Comparison of ENCODE assay signal across 15 mouse cellular contexts in the genomic region with DNA sequence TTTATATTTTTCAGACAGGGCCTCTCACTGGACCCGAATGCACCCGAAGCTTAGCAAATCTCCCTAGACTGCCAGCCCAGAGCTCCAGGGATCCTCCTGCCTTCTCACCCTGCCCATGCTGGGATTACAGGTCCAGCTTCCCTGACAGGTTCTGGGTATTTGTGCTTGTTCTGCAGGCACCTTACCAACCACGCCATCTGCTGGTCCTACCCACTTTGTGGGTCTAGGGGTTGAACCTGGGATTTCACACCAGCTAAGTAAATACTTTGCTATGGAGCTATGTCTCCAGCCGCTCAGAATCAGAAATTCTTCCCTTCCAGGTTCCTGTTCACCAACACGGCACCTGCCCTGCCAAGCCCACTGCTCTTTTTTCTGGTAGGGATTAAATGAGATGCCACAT. TPM values are rescaled to one million over a fixed set of nuclear protein-coding genes. Genes with fewer than 3 reads are reported as not detected.
DNase-seq lines count a peak whose midpoint lies in the region; ATAC-seq and TF ChIP-seq lines count a peak whose summit lies in the region.
"Had no signal": no experiment of that assay in that cellular context is flagged by ENCODE, and none has a peak within 500 bp of the region (broad histone marks: within the 10 kb centered on the region; RNA-seq: fewer than 3 reads in every experiment).

No protein-coding gene starts in this region.

- ATAC-seq in forebrain, postnatal 0 days: no peak
- ATAC-seq: activated CD4-positive, CD25-positive, alpha-beta regulatory T cell, adult 4 months had no signal

- no peaks in the 10 kb centered on the region for H3K27me3 ChIP-seq in kidney, adult 2 months (replicated peaks; ENCODE audit: control insufficient read depth, insufficient read depth, low read length)
- H3K27me3 ChIP-seq in MEL (ENCODE audit: control insufficient read depth in 1 of 2, insufficient read depth in 2 of 2, low read length in 2 of 2): peaks cover 0 to 2% of the 10 kb centered on the region in 2 experiments; a peak in 1 of 4 replicates
- no peaks in the 10 kb centered on the region for H3K27me3 ChIP-seq in forebrain, postnatal 0 days (ENCODE audit: insufficient read depth, low read length)
- H3K27me3 ChIP-seq: embryonic facial prominence, embryonic 15.5 days had no signal

- peak; percentile 22 for DNase-seq in kidney, adult 2 months
- DNase-seq in kidney, adult 8-10 months: no peak
- peak; percentile 20 for DNase-seq in lung, postnatal 36 days
- DNase-seq in lung, adult 18-20 months: no peak
- DNase-seq in MEL (ENCODE audit: low read depth, low spot score): peak; percentile 35
- peak; percentile 10 for DNase-seq in fibroblast of lung, adult 2 months (ENCODE audit: low read depth)
- no peak for DNase-seq in right cerebral cortex, postnatal 14 days
- no peak for DNase-seq in forebrain, postnatal 0 days
- DNase-seq: cerebellum, postnatal 14 days; heart, postnatal 36 days; kidney, adult 11 months had no signal

- H3K27ac ChIP-seq in kidney, adult 2 months (ENCODE audit: insufficient read depth, low read depth, low read length): no peak overlapping the region
- H3K27ac ChIP-seq in MEL (ENCODE audit: control insufficient read depth, low read depth, low read length): no peak overlapping the region
- H3K27ac ChIP-seq in forebrain, postnatal 0 days (ENCODE audit: low read depth, low read length): no peak overlapping the region
- H3K27ac ChIP-seq: embryonic facial prominence, embryonic 15.5 days; limb, embryonic 12.5 days had no signal

- no peak for TF ChIP-seq EP300 in MEL (IDR thresholded peaks at IDR 0.05; ENCODE audit: low read depth in 1 of 2, low read length in 2 of 2)

- no peaks in the 10 kb centered on the region for H3K79me2 ChIP-seq in MEL (ENCODE audit: control insufficient read depth, insufficient read depth, low read length, poor library complexity)

- WGBS in kidney, adult 2 months: 70% methylated on average over 5 of the region's 5 CpGs
- 68% methylated on average over 5 of the region's 5 CpGs for WGBS in forebrain, postnatal 0 days

- TF ChIP-seq CTCF in kidney, adult 2 months (conservative IDR thresholded peaks at IDR 0.05; ENCODE audit: insufficient read depth, insufficient read length, low read depth, low read length): peak; percentile 41
- peak in 2 of 3 experiments; percentile 53 to 54; a peak in 4 of 6 replicates for TF ChIP-seq CTCF in MEL (IDR thresholded peaks at IDR 0.05 in 2 of 3, conservative IDR thresholded peaks at IDR 0.05 in 1 of 3; ENCODE audit: control insufficient read depth in 1 of 3, insufficient read depth in 1 of 3, low read depth in 2 of 3, low read length in 3 of 3, poor library complexity in 1 of 3, severe bottlenecking in 1 of 3)
- no peak for TF ChIP-seq CTCF in forebrain, postnatal 0 days (IDR thresholded peaks at IDR 0.05; ENCODE audit: low read depth)

- H3K4me3 ChIP-seq in kidney, adult 2 months (ENCODE audit: insufficient read depth, low read depth, low read length): no peak overlapping the region
- H3K4me3 ChIP-seq in MEL (ENCODE audit: control insufficient read depth in 1 of 2, insufficient read depth in 1 of 2, low read depth in 2 of 2, low read length in 2 of 2): no peak overlapping the region
- no peak overlapping the region for H3K4me3 ChIP-seq in forebrain, postnatal 0 days (ENCODE audit: low read depth, low read length)
- H3K4me3 ChIP-seq: embryonic facial prominence, embryonic 15.5 days; limb, embryonic 12.5 days had no signal

- peak; percentile 43 for TF ChIP-seq RAD21 in MEL (IDR thresholded peaks at IDR 0.05; ENCODE audit: low read depth, low read length)

- H3K36me3 ChIP-seq in kidney, adult 2 months (ENCODE audit: control insufficient read depth, insufficient read depth, low read length): no peaks in the 10 kb centered on the region
- no peaks in the 10 kb centered on the region for H3K36me3 ChIP-seq in MEL (ENCODE audit: control insufficient read depth in 1 of 2, insufficient read depth in 2 of 2, low read length in 2 of 2)
- H3K36me3 ChIP-seq in forebrain, postnatal 0 days (ENCODE audit: insufficient read depth): no peaks in the 10 kb centered on the region
- H3K36me3 ChIP-seq: embryonic facial prominence, embryonic 15.5 days; limb, embryonic 12.5 days had no signal

- no peak for TF ChIP-seq POLR2A in kidney, adult 2 months (IDR thresholded peaks at IDR 0.05; ENCODE audit: low read depth, low read length)
- no peak for TF ChIP-seq POLR2A in MEL (IDR thresholded peaks at IDR 0.05; ENCODE audit: control insufficient read depth in 1 of 2, insufficient read depth in 1 of 2, low read depth in 1 of 2, low read length in 2 of 2, poor library complexity in 1 of 2)

- no peaks in the 10 kb centered on the region for H3K9me3 ChIP-seq in MEL (replicated peaks; ENCODE audit: insufficient read depth, low read length)
- no peaks in the 10 kb centered on the region for H3K9me3 ChIP-seq in forebrain, postnatal 0 days (ENCODE audit: low read length)
- H3K9me3 ChIP-seq: embryonic facial prominence, embryonic 15.5 days; limb, embryonic 12.5 days had no signal

- H3K9ac ChIP-seq in MEL (ENCODE audit: control insufficient read depth, low read depth, low read length, poor library complexity, severe bottlenecking): no peak overlapping the region
- H3K9ac ChIP-seq in forebrain, postnatal 0 days: no peak overlapping the region
- H3K9ac ChIP-seq: embryonic facial prominence, embryonic 15.5 days; limb, embryonic 12.5 days had no signal

- H3K4me2 ChIP-seq in forebrain, postnatal 0 days (ENCODE audit: low read depth): no peak overlapping the region
- H3K4me2 ChIP-seq: embryonic facial prominence, embryonic 15.5 days; limb, embryonic 12.5 days had no signal

- H3K4me1 ChIP-seq in kidney, adult 2 months (ENCODE audit: control insufficient read depth, insufficient read depth, low read length): no peaks in the 10 kb centered on the region
- H3K4me1 ChIP-seq in MEL (ENCODE audit: control insufficient read depth in 1 of 2, insufficient read depth in 2 of 2, low read length in 2 of 2): no peaks in the 10 kb centered on the region
- H3K4me1 ChIP-seq in forebrain, postnatal 0 days (ENCODE audit: insufficient read depth): no peaks in the 10 kb centered on the region
- H3K4me1 ChIP-seq: limb, embryonic 12.5 days had no signal

TF ChIP-seq in MEL, 35 proteins besides CTCF, POLR2A, EP300 and RAD21:
- TF ChIP-seq ZC3H11A (IDR thresholded peaks at IDR 0.05; ENCODE audit: low read depth, low read length) (peak; percentile 34; the same call in 1 of the 2 replicates), NELFE (IDR thresholded peaks at IDR 0.05; ENCODE audit: low read depth, low read length) (no peak), USF2 (IDR thresholded peaks at IDR 0.05; ENCODE audit: borderline replicate concordance in 1 of 2, insufficient read depth in 1 of 2, low read depth in 1 of 2, low read length in 2 of 2) (no peak), TCF12 (IDR thresholded peaks at IDR 0.05; ENCODE audit: low read depth, low read length) (no peak), CHD1 (IDR thresholded peaks at IDR 0.05; ENCODE audit: low read depth, low read length) (no peak), GABPA (IDR thresholded peaks at IDR 0.05; ENCODE audit: low read depth, low read length) (no peak), ZMIZ1 (IDR thresholded peaks at IDR 0.05; ENCODE audit: low read depth, low read length) (no peak), SMC3 (IDR thresholded peaks at IDR 0.05; ENCODE audit: low read depth, low read length) (peak; percentile 66), RCOR1 (IDR thresholded peaks at IDR 0.05; ENCODE audit: low read depth, low read length) (no peak), CHD2 (IDR thresholded peaks at IDR 0.05; ENCODE audit: low read length) (no peak)

RNA-seq across cellular contexts. Expression of a gene that starts 23.6 kb away (rescaled TPM):
- polyA plus RNA-seq in kidney, adult 2 months (2012; rRNA removed): 0.14 and 0.78 TPM in 2 replicates
- not detected in 2 replicates for total RNA-seq in MEL (2012; rRNA removed)
- not detected for polyA plus RNA-seq in MEL (2012; ENCODE audit: insufficient read depth in 1 of 2, insufficient read length in 2 of 2, low read depth in 1 of 2, low replicate concordance in 2 of 2, missing spikeins in 1 of 2)
- total RNA-seq in forebrain, postnatal 0 days (2014; rRNA removed): 2.0 and 2.1 TPM in 2 replicates
- polyA plus RNA-seq in forebrain, postnatal 0 days (2015; fragmentation: Nextera tagmentation; extraction: Ambion mirVana): 14.1 and 21.9 TPM in 2 replicates
- total RNA-seq: granulocyte monocyte progenitor cell, adult 5-6 weeks; heart, postnatal 36 days had no signal

RNA-seq across cellular contexts. Expression of a gene that starts 49.3 kb away (rescaled TPM):
- polyA plus RNA-seq in kidney, adult 2 months (2012; rRNA removed): 0.24 and 0.25 TPM in 2 replicates
- total RNA-seq in MEL (2012; rRNA removed): 1.1 and 2.1 TPM in 2 replicates
- polyA plus RNA-seq in MEL (2012; ENCODE audit: insufficient read depth in 1 of 2, insufficient read length in 2 of 2, low read depth in 1 of 2, low replicate concordance in 2 of 2, missing spikeins in 1 of 2): 1 to 10 TPM in 1 of 2 experiments, not detected in 1; 2.2 TPM
- 0.71 and 1.0 TPM in 2 replicates for total RNA-seq in forebrain, postnatal 0 days (2014; rRNA removed)
- polyA plus RNA-seq in forebrain, postnatal 0 days (2015; fragmentation: Nextera tagmentation; extraction: Ambion mirVana): 0.82 and 1.5 TPM in 2 replicates
- polyA plus RNA-seq: activated CD4-positive, CD25-positive, alpha-beta regulatory T cell, adult 4 months had no signal

Comparison
In these comparisons a context has a peak if more than half of its experiments do, and no peak if none do; other contexts are left out.
1. DNase-seq: peak in kidney, adult 2 months (single experiment), lung, postnatal 36 days (single experiment), MEL (single experiment) and fibroblast of lung, adult 2 months (single experiment); none in kidney, adult 8-10 months (0 of 2), lung, adult 18-20 months (0 of 2), right cerebral cortex, postnatal 14 days (single experiment) and forebrain, postnatal 0 days (single experiment).